Mouse (Mus musculus): ENCODE measurements at regions not wholly inside any gene's neighbourhood (a gene's known extent, or its start where the extent isn't known, plus 50 kb on each side); places are given as distances from the start of the nearest gene placed in this dataset.

DNA sequence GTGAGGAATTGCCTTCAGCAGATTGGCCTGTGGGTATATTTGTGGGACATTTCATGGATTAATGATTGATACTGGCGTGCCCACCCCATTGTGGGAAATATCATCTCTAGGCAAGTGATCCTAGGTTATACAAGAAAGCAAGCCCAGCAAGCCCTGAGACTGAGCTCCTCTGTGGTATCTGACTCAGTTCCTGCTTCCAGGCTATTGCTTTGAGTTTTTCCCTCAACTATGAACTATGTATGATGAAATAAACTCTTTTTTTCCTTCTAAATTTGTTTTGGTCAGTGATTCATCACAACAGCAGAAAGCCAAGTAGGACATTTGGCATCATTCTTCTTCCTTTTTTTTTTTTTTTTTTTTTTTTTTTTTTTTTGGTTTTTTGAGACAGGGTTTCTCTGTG is 119.8 kb downstream of the Tbr1 start:
- ATAC-seq (ENCODE audit: insufficient number of reproducible peaks, low FRiP score, low TSS enrichment), result no peak

DNA sequence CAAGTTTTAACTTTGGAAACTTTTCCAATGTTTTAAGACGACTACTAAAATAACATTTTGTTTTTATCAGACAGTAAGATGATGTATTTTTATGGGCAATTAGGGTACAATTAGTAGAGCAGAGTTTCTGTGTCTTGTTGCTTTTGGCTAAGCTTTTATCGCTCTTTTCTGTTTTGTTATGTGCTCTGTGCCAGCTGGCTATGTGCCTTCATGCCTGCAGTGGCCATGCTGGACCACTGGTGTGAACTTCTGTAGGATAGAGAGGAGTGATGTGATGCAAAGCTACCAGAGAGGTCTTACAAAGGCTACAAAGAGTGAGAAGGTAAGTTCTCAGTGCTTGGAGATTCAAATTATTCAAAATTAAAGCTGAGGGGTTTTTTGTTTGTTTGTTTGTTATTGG is 108.0 kb upstream of the Slc4a10 start:
- ATAC-seq (ENCODE audit: insufficient number of reproducible peaks, low FRiP score, low TSS enrichment), result no peak

DNA sequence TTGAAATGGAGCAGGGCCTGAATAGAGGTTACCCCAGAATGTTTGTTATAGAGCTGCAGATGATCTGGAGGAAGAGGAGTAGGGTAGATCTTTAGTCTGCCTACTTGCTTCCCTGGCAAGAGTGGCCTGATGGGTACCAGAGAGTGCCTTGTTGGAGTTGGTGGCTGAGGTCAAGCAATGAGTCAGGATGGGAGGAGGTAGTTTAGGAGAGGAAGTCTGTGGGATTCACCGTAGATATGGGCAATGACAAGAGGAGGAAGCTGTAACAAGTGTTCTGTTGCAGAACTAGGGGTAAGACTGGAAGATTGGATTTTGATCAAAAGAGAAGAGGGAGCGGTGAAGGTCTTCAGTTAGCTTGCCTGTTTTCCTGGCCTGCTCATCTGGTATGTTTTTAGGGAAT is 80.3 kb upstream of the Slc4a10 start:
- ATAC-seq (ENCODE audit: insufficient number of reproducible peaks, low FRiP score, low TSS enrichment), result no peak

GRCm38 (mm10) chr2:61967724-61968123 is 78.5 kb upstream of the Slc4a10 start:
- ATAC-seq (ENCODE audit: insufficient number of reproducible peaks, low FRiP score, low TSS enrichment), result 0 out of 2 replicates have a peak, but pooled peaks have one; percentile 40

DNA sequence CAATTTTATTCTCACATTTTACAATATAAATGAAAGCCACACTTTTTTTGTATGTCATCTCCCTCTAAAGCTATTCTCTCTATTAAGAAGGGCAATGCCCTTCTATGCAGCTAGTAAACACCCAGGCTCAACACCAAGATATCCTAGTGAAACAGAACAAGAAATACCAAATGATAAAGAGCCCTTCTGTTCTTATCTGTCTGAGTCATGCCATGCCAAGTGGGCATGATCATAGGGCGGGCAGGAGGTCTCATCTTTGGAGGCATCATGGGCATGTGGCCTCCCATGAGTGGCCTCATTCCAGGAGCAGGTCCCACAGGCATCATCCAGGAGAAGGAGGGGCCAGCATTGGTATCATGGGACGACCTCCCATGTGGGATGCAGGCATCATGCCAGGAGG is 76.2 kb upstream of the Slc4a10 start:
- no peak for ATAC-seq (ENCODE audit: insufficient number of reproducible peaks, low FRiP score, low TSS enrichment)

DNA sequence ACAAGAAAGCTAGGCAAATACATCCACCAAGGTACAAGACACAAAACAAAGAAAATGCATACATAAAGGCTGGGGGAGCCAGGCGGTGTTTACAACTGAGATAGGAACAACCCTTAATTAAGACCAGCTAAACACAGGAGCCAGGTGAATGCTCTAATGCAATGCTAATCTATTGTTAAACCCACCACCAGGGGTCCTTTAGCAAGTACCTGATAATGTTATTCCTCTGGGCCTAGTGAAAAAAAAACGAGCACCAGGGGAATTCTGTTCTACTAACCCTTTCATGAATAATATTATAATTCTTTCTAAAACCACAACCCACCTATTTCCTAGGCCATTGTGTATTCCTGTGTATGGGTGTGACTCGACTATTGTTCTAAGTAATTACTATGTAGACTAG is 61.5 kb upstream of the Slc4a10 start:
- ATAC-seq (ENCODE audit: insufficient number of reproducible peaks, low FRiP score, low TSS enrichment), result no peak

DNA sequence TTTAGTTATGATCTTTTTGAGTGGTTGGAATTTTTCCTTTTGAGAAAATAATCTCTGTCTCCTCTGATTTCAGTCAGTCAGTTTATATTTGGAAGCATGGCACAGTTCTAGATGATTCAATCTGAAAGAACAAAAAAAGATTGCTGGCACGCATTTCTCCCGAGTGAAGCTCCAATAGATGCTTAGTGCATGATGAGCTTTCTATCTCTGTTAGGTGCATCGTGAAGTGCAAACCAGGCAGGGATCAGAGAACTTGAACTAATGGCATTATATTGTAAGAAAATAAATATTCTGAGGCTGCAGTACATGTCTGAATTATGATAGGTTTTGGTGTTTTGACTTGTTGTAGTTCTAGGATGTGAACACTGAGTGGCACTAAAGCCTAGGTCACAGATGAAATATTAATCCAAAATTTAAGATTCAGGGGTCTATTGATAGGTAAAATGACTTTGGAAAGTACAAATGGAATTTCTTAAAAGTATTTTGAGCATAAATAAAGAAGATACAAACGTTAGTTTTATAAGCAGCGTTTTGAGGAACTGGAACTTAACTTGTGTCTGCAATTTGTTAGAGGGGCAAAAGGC is 59.2 kb upstream of the Slc4a10 start:
- no peak for ATAC-seq (ENCODE audit: insufficient number of reproducible peaks, low FRiP score, low TSS enrichment)

Measured in cerebellum, adult (tissue).